Mouse (Mus musculus): ENCODE data around the gene Pip5k1c.

Pip5k1c gene

DNA sequence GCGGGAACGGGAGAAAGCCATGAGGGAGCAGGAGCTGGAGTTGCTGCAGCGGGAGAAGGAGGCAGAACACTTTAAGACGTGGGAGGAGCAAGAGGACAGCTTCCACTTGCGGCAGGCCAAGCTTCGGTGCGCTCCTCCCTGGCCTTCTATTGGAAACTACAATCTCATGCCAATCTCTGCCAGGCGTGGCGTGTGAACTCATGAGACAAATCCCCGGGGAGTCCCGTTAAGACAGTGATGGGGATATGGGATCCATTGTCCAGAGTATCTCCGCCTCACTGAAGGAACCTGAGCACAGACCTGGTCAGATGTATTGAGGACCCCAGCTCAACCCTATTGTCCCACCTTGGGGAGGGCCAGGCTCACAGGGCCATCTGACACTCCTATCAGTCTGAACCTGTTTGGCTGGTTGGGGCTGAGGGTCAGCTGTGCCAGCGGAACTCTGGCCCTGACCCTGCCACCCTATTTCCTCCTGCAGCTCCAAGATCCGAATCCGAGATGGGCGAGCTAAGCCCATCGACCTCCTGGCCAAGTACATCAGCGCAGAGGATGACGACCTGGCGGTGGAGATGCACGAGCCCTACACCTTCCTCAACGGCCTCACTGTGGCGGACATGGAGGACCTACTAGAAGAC is 30.5 kb downstream of the Pip5k1c start:
- no peak for DNase-seq (ENCODE audit: low spot score)

- DNase-seq (ENCODE audit: low spot score): no peak
Measured at GRCm38 (mm10) chr10:81323791-81324530, 31.2 kb downstream of the Pip5k1c start.

GRCm38 (mm10) chr10:81325176-81325575 is 32.4 kb downstream of the Pip5k1c start:
- DNase-seq (ENCODE audit: low spot score): no peak

- no peak for DNase-seq (ENCODE audit: low spot score)
Measured at GRCm38 (mm10) chr10:81325781-81326180, 33.0 kb downstream of the Pip5k1c start.

GRCm38 (mm10) chr10:81326858-81327257 is 34.1 kb downstream of the Pip5k1c start:
- DNase-seq (ENCODE audit: low spot score): no peak

DNA sequence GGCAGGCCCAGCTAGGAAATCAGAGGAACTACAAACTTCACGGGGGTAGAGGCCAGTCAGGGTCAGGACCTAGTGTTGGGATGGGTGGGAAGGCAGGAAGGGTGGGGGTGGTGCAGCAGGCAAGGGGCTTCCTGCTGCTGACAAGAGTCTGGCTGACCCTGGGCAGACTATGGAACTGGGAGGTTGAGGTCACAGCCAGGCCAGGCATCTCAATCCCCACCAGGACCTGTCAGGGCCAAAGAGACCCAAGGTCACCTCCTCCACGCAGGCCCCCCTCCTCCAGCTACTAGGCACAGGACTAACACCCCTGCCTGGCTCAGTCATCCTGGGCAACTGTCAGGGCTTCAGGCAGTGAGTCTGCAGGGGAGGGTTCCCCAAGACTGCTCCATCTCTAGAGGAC is 35.2 kb downstream of the Pip5k1c start:
- no peak for DNase-seq (ENCODE audit: low spot score)

DNA sequence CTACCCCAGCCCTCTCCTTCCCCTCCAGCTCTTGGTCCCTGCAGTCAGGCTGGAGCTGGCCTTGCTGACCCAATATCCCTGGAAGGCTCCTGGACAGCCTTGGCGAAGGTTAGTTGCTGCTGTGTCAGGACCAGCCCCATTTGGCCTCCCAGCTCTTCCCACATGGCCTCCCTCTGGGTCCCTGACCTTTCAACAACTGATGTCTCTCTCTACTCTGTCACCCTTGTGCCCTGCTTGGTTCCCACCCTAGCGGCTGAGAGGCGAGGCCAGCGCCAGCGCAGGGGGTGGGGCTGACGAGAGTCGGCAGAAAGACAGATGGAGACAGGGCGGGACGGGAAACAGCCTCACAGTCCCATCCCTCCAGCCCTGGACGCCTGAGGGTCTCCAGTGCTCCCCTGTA is 35.6 kb downstream of the Pip5k1c start, which contains the start of gene Tbxa2r:
Gene Tbxa2r, plus strand, starts transcription at position 346 of the 400 bp plus-strand sequence.
- no peak for DNase-seq (ENCODE audit: low spot score)

DNA sequence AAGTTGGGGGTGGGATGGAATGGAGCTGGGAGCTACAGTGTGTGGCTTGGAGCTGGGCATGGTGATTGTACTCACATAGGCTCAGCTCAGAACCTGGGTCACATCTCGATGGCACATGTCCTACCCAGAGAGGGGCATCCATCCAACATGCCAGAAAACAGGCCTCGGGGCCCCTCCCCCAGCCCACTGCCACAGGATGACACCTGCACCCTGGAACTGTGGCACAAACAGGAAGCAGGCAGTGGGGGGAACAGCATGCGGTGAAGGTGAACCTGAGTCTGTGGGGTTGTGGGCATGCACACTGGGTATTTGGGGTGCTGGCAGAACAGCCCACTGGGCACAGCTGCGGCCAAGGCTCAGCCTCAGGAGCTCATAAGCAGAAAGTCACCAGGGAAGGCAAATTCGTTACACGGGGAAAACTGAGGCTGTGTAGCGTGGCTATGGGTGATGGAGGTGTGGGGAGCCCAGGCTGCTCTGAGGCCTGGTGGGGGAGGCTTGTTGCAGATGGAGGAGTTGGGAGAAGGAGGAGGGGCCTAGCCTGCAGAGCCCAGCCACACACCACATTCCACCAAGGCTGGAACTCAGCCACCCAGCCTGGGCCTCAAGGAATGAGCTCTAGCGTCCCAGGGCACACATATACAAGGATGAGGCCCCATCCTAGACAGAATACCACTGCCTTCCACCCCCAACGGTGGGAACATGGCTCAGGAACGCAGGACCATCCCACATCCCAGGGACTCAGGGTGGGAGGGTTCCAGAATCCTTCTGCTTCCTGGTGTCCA is 36.6 kb downstream of the Pip5k1c start:
- DNase-seq (ENCODE audit: low spot score): no peak

DNA sequence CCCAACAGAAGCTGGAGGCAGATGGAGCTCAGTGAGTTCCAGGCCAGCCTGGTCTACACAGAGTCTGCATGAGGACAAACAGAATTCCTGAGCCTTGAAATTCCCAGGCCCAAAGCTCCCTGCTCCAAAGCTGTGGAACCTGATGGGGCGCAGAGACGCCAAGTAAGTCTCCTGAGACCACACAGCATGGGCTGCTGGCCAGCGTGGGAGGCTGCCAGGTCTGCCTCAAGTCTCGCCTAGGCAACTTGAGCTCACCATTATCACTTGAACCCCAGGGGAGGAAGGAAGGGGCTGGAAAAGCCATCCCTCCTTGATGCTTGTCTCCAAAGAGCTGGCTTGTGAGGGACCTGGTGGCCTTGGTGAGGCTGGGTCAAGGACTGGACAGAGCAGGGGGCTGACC is 37.2 kb downstream of the Pip5k1c start:
- DNase-seq (ENCODE audit: low spot score): no peak

GRCm38 (mm10) chr10:81332277-81332676 is 39.5 kb downstream of the Pip5k1c start:
- no peak for DNase-seq (ENCODE audit: low spot score)

DNA sequence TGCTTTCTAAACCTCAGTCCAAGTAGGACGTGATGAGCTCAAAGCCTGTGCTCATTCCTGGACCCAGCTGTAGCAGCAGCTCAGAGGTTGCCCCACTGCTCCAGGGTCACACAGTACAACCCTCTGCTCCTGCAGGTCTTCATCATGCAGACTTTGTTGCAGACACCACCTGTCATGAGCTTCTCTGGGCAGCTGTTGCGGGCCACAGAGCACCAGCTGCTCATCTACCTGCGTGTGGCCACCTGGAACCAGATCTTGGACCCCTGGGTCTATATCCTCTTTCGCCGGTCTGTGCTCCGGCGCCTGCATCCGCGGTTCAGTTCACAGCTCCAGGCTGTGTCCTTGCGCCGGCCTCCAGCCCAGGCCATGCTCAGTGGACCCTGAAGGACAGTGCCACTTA is 41.6 kb downstream of the Pip5k1c start:
- no peak for DNase-seq (ENCODE audit: low spot score)

DNA sequence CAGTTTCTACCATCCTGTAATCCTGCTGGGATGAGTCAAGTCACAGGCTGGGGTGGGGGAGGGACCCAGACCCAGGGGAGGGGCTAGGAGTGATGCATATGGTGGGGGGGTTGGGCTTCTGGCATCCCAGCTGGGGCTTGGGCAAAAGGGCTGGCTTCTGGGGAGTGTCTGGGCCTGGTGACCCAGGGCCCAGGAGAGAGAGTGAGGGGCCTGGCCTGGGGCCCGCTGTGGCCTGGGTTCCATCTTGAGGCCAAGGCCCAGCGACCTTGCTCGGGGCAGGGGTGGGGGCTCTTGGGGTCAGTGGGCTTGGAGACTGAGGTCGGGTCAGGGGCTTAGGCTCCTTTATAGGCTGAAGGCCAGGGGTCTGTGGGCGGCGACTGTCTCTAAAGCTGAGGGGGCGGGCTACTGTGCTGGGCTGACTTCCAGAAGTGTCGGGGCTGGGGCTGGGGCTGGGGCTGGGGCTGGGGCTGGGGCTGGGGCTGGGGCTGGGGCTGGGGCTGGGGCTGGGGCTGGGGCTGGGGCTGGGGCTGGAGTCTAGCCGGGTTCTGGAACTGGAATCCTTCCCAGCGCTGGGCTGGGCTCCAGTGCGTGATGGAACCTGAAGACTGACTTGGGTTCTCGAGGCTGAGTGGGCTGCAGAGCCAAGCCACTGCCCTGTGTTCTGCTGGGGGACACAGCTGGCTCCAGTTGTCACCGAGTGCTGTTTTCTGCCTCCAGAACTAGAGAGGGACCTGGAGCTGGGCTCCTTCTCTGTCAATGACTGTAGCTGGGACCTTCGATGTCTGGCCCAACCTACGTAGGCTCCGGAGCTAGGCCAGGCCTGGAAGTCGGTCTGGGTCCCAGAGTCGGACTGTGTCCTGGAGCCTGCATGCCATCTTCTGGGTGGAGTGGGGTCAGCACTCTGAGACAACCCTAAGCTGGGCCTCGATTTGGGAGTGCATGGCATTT is 42.9 kb downstream of the Pip5k1c start:
- DNase-seq (ENCODE audit: low spot score): peak; percentile 71

- no peak for DNase-seq (ENCODE audit: low spot score)
Measured at GRCm38 (mm10) chr10:81336558-81336957, 43.8 kb downstream of the Pip5k1c start.

DNA sequence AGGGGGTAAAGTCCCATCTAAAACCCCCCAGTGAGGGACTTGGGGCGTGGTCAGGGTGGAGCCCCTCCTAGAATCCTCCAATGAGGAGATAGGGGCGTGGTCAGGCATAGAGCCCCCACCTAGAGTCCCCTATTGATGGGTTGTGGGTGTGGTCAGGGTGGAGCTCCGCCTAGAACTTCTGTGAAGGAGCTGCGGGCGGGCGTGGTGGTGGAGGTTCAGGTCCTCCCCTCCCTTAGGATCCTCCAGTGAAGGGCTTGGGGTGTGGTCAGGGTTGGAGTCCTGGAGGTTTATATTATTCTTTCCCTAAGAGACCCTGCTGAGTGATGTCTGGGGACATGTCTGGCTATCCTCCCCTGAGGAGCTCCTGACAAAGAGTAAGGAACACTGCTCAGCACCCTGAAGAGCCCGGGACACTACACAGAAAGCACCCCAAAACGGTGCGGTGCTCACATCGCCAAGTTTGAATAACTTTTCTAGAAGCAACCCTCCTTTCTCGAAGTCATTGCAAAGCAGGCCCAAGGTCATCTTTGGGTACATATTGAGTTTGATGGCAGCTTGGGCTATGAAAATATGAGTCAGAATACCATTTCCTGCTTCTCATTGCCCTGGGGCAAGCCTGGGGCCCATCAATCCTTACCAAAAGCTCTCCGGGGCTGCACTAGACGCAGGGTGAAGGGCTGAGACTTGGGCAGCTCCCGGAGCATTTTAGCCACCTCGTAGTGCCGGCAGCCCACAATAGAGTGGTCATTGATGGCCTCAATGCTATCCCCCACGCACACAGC is 48.0 kb downstream of the Pip5k1c start:
- DNase-seq (ENCODE audit: low spot score): no peak

- peak; percentile 82 for DNase-seq (ENCODE audit: low spot score)
Measured at GRCm38 (mm10) chr10:81341333-81341949, 48.7 kb downstream of the Pip5k1c start.

GRCm38 (mm10) chr10:81342686-81343505 is 50.1 kb downstream of the Pip5k1c start, which contains the start of gene Gipc3:
Gene Gipc3 (minus strand): TSS chr10:81343266.
- no peak for DNase-seq (ENCODE audit: low spot score)

DNA sequence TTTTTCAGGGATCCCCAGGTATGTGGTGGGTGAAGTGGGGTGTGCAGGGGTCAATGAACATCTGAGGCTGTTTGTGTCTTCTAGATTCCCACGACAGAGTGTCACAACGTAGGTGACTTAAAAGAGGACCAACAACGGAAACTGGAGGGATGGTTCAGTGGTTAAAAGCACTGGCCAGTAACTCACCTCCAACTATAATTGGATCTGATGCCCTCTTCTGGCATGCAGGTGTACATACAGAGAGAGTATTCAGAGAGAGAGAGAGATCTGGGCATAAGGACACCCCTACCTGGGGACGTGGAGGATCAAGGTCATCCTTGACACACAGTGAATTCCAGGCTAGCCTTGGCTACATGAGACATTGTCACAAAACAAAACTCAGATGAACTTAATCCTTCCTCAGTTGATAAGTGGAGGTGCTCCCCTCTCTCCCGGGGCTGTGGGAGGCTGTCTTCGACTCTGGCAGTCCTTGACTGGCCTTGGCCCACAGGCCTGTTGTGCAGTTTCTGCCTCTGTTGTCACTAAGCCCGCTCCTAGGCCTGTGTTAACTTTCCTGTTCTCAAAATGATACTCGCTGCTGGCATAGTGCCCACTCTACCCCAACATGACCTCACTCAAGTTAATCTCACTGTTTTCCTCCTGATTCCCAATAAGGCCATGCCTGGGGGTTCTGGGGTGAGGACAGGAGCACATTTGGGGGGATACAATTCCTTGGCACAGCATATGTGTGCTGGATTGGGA is 51.8 kb downstream of the Pip5k1c start:
- DNase-seq (ENCODE audit: low spot score): no peak

- DNase-seq (ENCODE audit: low spot score): no peak
Measured at GRCm38 (mm10) chr10:81345162-81345534, 52.4 kb downstream of the Pip5k1c start.
